Mouse (Mus musculus) hindbrain, embryonic 14.5 days (tissue): Measurements from ENCODE around the gene Rpap1. TPM values are rescaled to one million over a fixed set of nuclear protein-coding genes. Genes with fewer than 3 reads are reported as not detected.
A peak's percentile ranks its signal among the peaks of the same experiment; 100 is the strongest.

Source experiments
- ATAC-seq: fragments of 200-750 bp; cut with Nextera tagmentation; 2 replicates; pipeline ENCODE4 v1.8.0; 2017; ENCODE audit warnings: moderate number of reproducible peaks, mild to moderate bottlenecking, moderate TSS enrichment, moderate library complexity; ENCODE audit not compliant: low FRiP score
- DNase-seq: peaks from one replicate; pipeline ENCODE4 v3.0.0-alpha.2; 2015; ENCODE audit warnings: low spot score
- H3K27ac ChIP-seq: fragments of 300-500 bp; sonication (generic); 2 replicates; pipeline ENCODE4 v1.5.1; 2014; ENCODE audit warnings: mild to moderate bottlenecking, moderate library complexity
- H3K27me3 ChIP-seq: fragments of 300-500 bp; sonication (generic); 2 replicates; pipeline ENCODE4 v1.6.1; 2014; ENCODE audit warnings: mild to moderate bottlenecking, low read length, mixed read lengths; ENCODE audit not compliant: control insufficient read depth, insufficient read depth
- H3K36me3 ChIP-seq: fragments of 300-500 bp; sonication (generic); replicated peaks from 2 replicates; pipeline ENCODE4 v1.6.1; 2014; ENCODE audit not compliant: control insufficient read depth, insufficient read depth
- H3K4me1 ChIP-seq: fragments of 300-500 bp; sonication (generic); replicated peaks from 2 replicates; pipeline ENCODE4 v1.6.1; 2014; ENCODE audit warnings: antibody characterized with exemption, low read length, mixed read lengths; ENCODE audit not compliant: control insufficient read depth, insufficient read depth
- H3K4me2 ChIP-seq: fragments of 300-500 bp; sonication (generic); replicated peaks from 2 replicates; pipeline ENCODE4 v1.6.1; 2014; ENCODE audit warnings: mild to moderate bottlenecking, moderate library complexity
- H3K4me3 ChIP-seq: fragments of 300-500 bp; sonication (generic); replicated peaks from 2 replicates; pipeline ENCODE4 v1.5.1; 2014; ENCODE audit warnings: mild to moderate bottlenecking, low read length
- H3K9ac ChIP-seq: fragments of 300-500 bp; sonication (generic); 2 replicates; pipeline ENCODE4 v1.6.1; 2014
- H3K9me3 ChIP-seq: fragments of 300-500 bp; sonication (generic); 2 replicates; pipeline ENCODE4 v1.6.1; 2016; ENCODE audit warnings: low read length; ENCODE audit not compliant: control insufficient read depth
- WGBS: fragments of 180-500 bp; shearing (Covaris S2); extraction: QIAGEN DNeasy Blood & Tissue Kit; methylation state at CpG from one replicate; pipeline ENCODE4 v1.1.7; 2014; 5-methylcytosine and 5-hydroxymethylcytosine counted together
- polyA plus RNA-seq: library from polyadenylated mRNA; unstranded; fragments of >200 nt; fragmentation: Nextera tagmentation; extraction: Ambion mirVana; gene quantifications from 2 replicates; pipeline ENCODE4 v1.2.1, GENCODE M21; 2014

Rpap1 gene
- polyA plus RNA-seq, 1 experiment from 2014 or later, result 18.1 TPM

DNA sequence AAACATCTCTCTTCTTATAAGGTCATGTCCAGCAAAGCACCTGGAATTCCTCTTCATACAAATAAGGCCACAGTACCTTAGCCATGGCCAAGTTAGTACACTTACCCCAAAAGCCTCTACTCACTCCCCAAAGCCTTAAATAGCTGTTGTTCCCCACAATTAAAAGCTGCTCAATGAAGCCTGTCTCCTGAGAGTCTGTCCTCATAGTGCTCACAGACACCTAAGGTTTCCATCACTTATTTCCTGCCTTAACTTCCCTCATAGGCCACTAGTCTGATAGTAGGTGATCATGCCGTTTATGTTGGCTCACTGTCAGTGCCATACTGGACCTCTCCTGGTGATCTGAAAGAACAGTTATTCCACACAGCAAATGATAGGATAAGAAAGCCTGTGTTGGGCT lies 25.1 kb downstream of the Rpap1 start:
- H3K4me2 ChIP-seq, result no peak overlapping the region
- peaks cover 26% of the 10 kb centered on the region for H3K36me3 ChIP-seq
- H3K4me1 ChIP-seq, result 0 out of 2 replicates have a peak, but pooled peaks cover 10% of the 10 kb centered on the region
- H3K4me3 ChIP-seq, result no peak overlapping the region
- H3K27ac ChIP-seq, result no peak overlapping the region
- DNase-seq (no peak), ATAC-seq (no peak)
- 66% methylated on average over 1 of the region's 1 CpGs for WGBS
- no peak overlapping the region for H3K9ac ChIP-seq
- H3K9me3 ChIP-seq, result no peaks in the 10 kb centered on the region
- peaks cover 43% of the 10 kb centered on the region for H3K27me3 ChIP-seq

DNA sequence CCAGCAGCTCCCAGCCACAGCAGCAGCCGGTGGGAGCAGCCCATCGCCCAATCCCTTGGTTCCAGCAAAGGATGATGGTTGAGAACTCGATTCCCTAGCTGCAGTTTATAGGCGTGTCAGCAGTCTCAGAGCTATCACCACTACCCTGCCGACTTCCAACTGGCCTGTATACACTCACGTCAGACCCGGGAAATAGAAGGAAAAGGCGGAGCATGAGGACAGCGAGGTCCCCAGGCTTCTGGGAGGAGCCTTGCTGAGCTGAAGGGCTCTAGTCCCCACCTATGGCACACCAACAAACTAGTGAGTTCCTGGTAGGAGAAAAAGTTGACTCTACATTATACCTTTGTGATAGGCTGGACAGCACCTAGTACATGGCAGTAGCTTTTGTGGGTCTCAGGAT lies 27.1 kb downstream of the Rpap1 start, which contains the start of gene Ltk:
Gene Ltk (minus strand): TSS at position 181 of the 400 bp plus-strand sequence.
- 14% methylated on average over 9 of the region's 9 CpGs for WGBS
- Histone ChIP-seq H3K36me3 (peaks cover 15% of the 10 kb centered on the region), H3K4me3 (no peak within 1 kb of the TSS), H3K9ac (no peak within 1 kb of the TSS), H3K9me3 (no peaks in the 10 kb centered on the region), H3K27me3 (peaks cover 57% of the 10 kb centered on the region), H3K4me1 (0 out of 2 replicates have a peak, but pooled peaks cover 10% of the 10 kb centered on the region), H3K27ac (no peak within 1 kb of the TSS), H3K4me2 (peak within 1 kb of the TSS; percentile 97; the same call in 1 of the 2 replicates)
- DNase-seq (no peak), ATAC-seq (no peak)

GRCm38 (mm10) chr2:119758844-119759835 lies 28.2 kb downstream of the Rpap1 start:
- Histone ChIP-seq H3K4me3 (peak overlapping the region; percentile 58), H3K27me3 (peaks cover 58% of the 10 kb centered on the region)
- DNase-seq, result no peak

GRCm38 (mm10) chr2:119758101-119758843 lies 29.1 kb downstream of the Rpap1 start:
- Histone ChIP-seq H3K4me3 (peak overlapping the region; percentile 58), H3K36me3 (no peaks in the 10 kb centered on the region), H3K4me2 (peak overlapping the region; percentile 97), H3K27me3 (peaks cover 61% of the 10 kb centered on the region), H3K9ac (peak overlapping the region; percentile 51), H3K4me1 (0 out of 2 replicates have a peak, but pooled peaks cover 10% of the 10 kb centered on the region), H3K27ac (no peak overlapping the region), H3K9me3 (no peaks in the 10 kb centered on the region)
- under 1% methylated on average over 65 of the region's 77 CpGs for WGBS
- DNase-seq (no peak), ATAC-seq (peak; percentile 65)

More at GRCm38 (mm10) chr2:119758844-119759835, 28.2 kb downstream of the Rpap1 start:
- Histone ChIP-seq H3K4me2 (peak overlapping the region; percentile 97), H3K27ac (no peak overlapping the region), H3K9ac (no peak overlapping the region), H3K4me1 (0 out of 2 replicates have a peak, but pooled peaks cover 10% of the 10 kb centered on the region), H3K9me3 (no peaks in the 10 kb centered on the region), H3K36me3 (peaks cover 8% of the 10 kb centered on the region; the same call in 1 of the 2 replicates)
- ATAC-seq, result no peak
- WGBS, result 5% methylated on average over 44 of the region's 44 CpGs

- peak overlapping the region; percentile 97 for H3K4me2 ChIP-seq
- 0 out of 2 replicates have a peak, but pooled peaks cover 10% of the 10 kb centered on the region for H3K4me1 ChIP-seq
- peaks cover 61% of the 10 kb centered on the region for H3K27me3 ChIP-seq
- WGBS, result 2% methylated on average over 29 of the region's 31 CpGs
- DNase-seq (no peak), ATAC-seq (no peak; the same call in none of the 2 replicates)
- H3K4me3 ChIP-seq, result peak overlapping the region; percentile 58
- H3K27ac ChIP-seq, result no peak overlapping the region
- no peaks in the 10 kb centered on the region for H3K9me3 ChIP-seq
- peak overlapping the region; percentile 51 for H3K9ac ChIP-seq
- no peaks in the 10 kb centered on the region for H3K36me3 ChIP-seq
Observed at GRCm38 (mm10) chr2:119757601-119758100, 29.7 kb downstream of the Rpap1 start.

DNA sequence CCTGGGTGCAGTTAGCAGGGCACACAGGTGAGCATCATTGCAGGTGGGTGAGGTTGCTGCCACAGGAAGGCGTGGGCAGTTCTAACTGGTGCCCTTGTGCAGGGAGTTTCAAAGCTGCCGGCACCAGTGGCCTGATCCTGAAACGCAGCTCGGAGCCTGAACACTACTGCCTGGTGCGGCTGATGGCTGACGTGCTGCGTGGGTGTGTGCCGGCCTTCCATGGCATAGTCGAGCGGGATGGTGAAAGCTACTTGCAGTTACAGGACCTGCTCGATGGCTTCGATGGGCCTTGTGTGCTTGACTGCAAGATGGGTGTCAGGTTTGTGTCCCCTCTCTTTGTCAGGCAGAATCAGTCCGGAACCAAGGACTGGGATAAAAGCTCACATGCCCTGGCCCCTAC lies 38.1 kb downstream of the Rpap1 start:
- Histone ChIP-seq H3K4me2 (no peak overlapping the region), H3K9ac (no peak overlapping the region), H3K9me3 (no peaks in the 10 kb centered on the region), H3K4me1 (peaks cover 1% of the 10 kb centered on the region; the same call in 1 of the 2 replicates), H3K27ac (no peak overlapping the region), H3K27me3 (peaks cover 34% of the 10 kb centered on the region), H3K36me3 (no peaks in the 10 kb centered on the region), H3K4me3 (no peak overlapping the region)
- DNase-seq (no peak), ATAC-seq (no peak)
- 79% methylated on average over 13 of the region's 13 CpGs for whole genome bisulfite sequencing

DNA sequence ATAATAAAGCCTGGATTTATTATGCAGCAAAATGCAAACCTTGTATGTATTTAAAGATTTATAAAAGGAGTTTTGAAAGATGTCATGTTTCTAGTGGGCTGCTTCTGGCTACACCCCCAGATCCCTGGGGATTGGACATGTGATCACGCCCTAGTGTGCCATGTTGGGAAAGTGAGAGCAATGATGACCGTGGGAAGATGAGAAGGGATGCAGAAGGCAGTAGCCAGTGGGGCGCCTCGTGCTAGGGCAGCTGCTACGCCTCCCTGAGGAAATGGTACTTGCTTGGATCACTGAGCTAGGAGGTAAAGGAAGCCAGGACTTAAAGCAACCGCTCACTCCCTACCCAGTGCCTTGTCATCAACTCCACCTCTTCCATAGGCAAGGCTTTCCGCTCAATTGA lies 39.8 kb downstream of the Rpap1 start:
- H3K4me1 ChIP-seq, result peaks cover 15% of the 10 kb centered on the region
- WGBS, result 79% methylated on average over 7 of the region's 7 CpGs
- ATAC-seq (no peak), DNase-seq (no peak)
- H3K27me3 ChIP-seq, result peaks cover 48% of the 10 kb centered on the region
- no peak overlapping the region for H3K4me2 ChIP-seq
- no peak overlapping the region for H3K4me3 ChIP-seq
- H3K36me3 ChIP-seq, result no peaks in the 10 kb centered on the region
- no peak overlapping the region for H3K27ac ChIP-seq
- H3K9ac ChIP-seq, result no peak overlapping the region
- H3K9me3 ChIP-seq, result no peaks in the 10 kb centered on the region

- Histone ChIP-seq H3K27ac (no peak overlapping the region), H3K4me3 (no peak overlapping the region), H3K4me2 (no peak overlapping the region), H3K27me3 (peaks cover 55% of the 10 kb centered on the region), H3K9me3 (no peaks in the 10 kb centered on the region), H3K4me1 (peaks cover 20% of the 10 kb centered on the region), H3K36me3 (no peaks in the 10 kb centered on the region), H3K9ac (no peak overlapping the region)
- ATAC-seq (no peak), DNase-seq (no peak)
- 18% methylated on average over 1 of the region's 1 CpGs for WGBS
Observed at GRCm38 (mm10) chr2:119745281-119745680, 42.1 kb downstream of the Rpap1 start.
